Mouse (Mus musculus) kidney, adult 2 months (tissue): ENCODE measurements around the gene Add3.

ENCODE experiments used
- CTCF ChIP-seq: fragments of 200-500 bp; conservative IDR thresholded peaks from 2 replicates; pipeline ENCODE4 v1.5.1; 2011; ENCODE audit warnings: low read depth, mild to moderate bottlenecking, control low read depth, low read length, moderate library complexity, mixed read lengths; ENCODE audit not compliant: insufficient read depth, insufficient read length
- POLR2A ChIP-seq: fragments of 200-500 bp; IDR thresholded peaks from one replicate; pipeline ENCODE4 v1.6.1; 2011; ENCODE audit warnings: low read depth, low read length, control low read depth

DNA sequence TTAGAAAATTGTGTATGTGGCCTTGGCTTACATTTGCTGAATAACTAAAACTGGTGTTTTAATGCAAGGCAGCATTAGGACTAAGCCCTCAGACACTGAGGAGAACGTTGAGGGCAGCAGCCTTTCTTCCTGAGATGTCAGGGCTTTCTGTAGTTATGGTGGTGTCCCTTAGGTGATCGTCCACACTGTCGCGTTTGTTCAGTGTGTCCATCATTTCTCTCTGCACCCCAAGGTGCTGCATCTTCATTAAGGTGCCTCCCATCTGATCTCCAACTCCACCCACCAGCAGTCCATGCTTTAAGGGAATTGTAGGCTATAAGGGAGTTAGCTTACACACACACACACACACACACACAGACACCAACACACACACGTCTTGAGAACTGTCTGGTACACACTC lies 28.3 kb downstream of the Add3 start:
- TF ChIP-seq POLR2A (no peak), CTCF (no peak)
